Mouse (Mus musculus) limb, embryonic 11.5 days (tissue): ENCODE measurements around the gene Fbxl14. TPM values are rescaled to one million over a fixed set of nuclear protein-coding genes. Genes with fewer than 3 reads are reported as not detected.
"Not testable (repeated sequence)": the region's sequence is repeated elsewhere in the genome, so short reads cannot be mapped to it uniquely, and the experiment has no call there.

Experiments
- ATAC-seq: fragments of 200-750 bp; cut with Nextera tagmentation; 2 replicates; pipeline ENCODE4 v1.8.0; 2017; ENCODE audit warnings: low read depth; ENCODE audit not compliant: insufficient number of reproducible peaks, low FRiP score, low TSS enrichment
- DNase-seq: peaks from one replicate; pipeline ENCODE4 v3.0.0-alpha.2; 2015; ENCODE audit warnings: low spot score
- H3K27ac ChIP-seq: fragments of 300-500 bp; sonication (generic); replicated peaks from 2 replicates; pipeline ENCODE4 v1.5.1; 2014; ENCODE audit warnings: low read depth, mild to moderate bottlenecking, low read length
- H3K27me3 ChIP-seq: fragments of 300-500 bp; sonication (generic); 2 replicates; pipeline ENCODE4 v1.6.1; 2014; ENCODE audit warnings: mild to moderate bottlenecking, low read length, mixed read lengths; ENCODE audit not compliant: control insufficient read depth, insufficient read depth
- H3K36me3 ChIP-seq: fragments of 300-500 bp; sonication (generic); 2 replicates; pipeline ENCODE4 v1.6.1; 2014; ENCODE audit warnings: mild to moderate bottlenecking, low read length, moderate library complexity, mixed read lengths; ENCODE audit not compliant: control insufficient read depth, insufficient read depth
- H3K4me1 ChIP-seq: fragments of 300-500 bp; sonication (generic); 2 replicates; pipeline ENCODE4 v1.6.1; 2014; ENCODE audit warnings: low read length, mixed read lengths; ENCODE audit not compliant: control insufficient read depth, insufficient read depth
- H3K4me2 ChIP-seq: fragments of 300-500 bp; sonication (generic); 2 replicates; pipeline ENCODE4 v1.6.1; 2014; ENCODE audit warnings: low read depth, mild to moderate bottlenecking, moderate library complexity; ENCODE audit not compliant: severe bottlenecking
- H3K4me3 ChIP-seq: fragments of 300-500 bp; sonication (generic); 2 replicates; pipeline ENCODE4 v1.5.1; 2014; ENCODE audit warnings: low read depth, low read length
- H3K9ac ChIP-seq: fragments of 300-500 bp; sonication (generic); 2 replicates; pipeline ENCODE4 v1.6.1; 2014; ENCODE audit warnings: mild to moderate bottlenecking, low read length
- H3K9me3 ChIP-seq: fragments of 300-500 bp; sonication (generic); 2 replicates; pipeline ENCODE4 v1.6.1; 2016; ENCODE audit warnings: low read length; ENCODE audit not compliant: control insufficient read depth
- WGBS: fragments of 180-500 bp; shearing (Covaris S2); extraction: QIAGEN DNeasy Blood & Tissue Kit; methylation state at CpG from one replicate; pipeline ENCODE4 v1.1.7; 2014; 5-methylcytosine and 5-hydroxymethylcytosine counted together
- polyA plus RNA-seq: library from polyadenylated mRNA; unstranded; fragments of >200 nt; fragmentation: Nextera tagmentation; extraction: Ambion mirVana; gene quantifications from 2 replicates; pipeline ENCODE4 v1.2.1, GENCODE M21; 2014

Gene Fbxl14
- polyA plus RNA-seq, result 5.7 and 6.7 TPM in 2 replicates

DNA sequence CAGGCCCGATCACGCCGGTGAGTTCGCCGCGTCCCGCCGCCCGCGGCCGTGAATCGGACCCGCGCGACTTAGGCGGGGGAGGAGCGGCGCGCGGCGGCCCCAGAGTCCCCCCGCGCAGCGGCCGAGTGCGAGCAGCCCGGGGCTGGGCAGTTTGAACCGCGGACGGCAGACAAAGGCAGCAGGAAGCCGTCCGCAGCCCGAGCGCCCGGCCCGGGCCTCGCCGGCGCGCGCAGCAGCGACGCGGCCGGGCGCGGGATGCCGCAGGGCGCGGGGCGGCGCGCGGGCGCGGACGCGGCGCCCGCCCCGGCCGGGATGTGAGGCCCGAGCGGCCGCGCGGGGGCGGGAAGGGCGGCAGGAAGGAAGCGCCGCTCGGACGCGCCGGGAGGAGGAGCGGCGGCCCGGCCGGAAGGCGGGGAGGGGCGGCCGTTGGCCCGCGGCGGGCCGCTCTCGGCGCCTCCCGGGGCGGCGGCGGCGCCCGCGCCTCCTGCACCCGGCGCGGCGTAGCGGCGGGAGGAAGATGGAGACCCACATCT lies at the start of gene Fbxl14:
Fbxl14 (plus strand) TSS at position 326 of the 533 bp plus-strand sequence.
- peak; percentile 68 for ATAC-seq
- no peaks in the 10 kb centered on the region for H3K9me3 ChIP-seq
- H3K4me3 ChIP-seq, result peak within 1 kb of the TSS; percentile 88
- peaks cover 2% of the 10 kb centered on the region for H3K36me3 ChIP-seq
- peak within 1 kb of the TSS; percentile 99 for H3K27ac ChIP-seq
- DNase-seq, result no peak
- peaks cover 26% of the 10 kb centered on the region for H3K4me1 ChIP-seq
- H3K27me3 ChIP-seq, result no peaks in the 10 kb centered on the region
- H3K4me2 ChIP-seq, result peak within 1 kb of the TSS; percentile 96
- 0% methylated on average over 62 of the region's 101 CpGs for WGBS
- H3K9ac ChIP-seq, result peak within 1 kb of the TSS; percentile 98

DNA sequence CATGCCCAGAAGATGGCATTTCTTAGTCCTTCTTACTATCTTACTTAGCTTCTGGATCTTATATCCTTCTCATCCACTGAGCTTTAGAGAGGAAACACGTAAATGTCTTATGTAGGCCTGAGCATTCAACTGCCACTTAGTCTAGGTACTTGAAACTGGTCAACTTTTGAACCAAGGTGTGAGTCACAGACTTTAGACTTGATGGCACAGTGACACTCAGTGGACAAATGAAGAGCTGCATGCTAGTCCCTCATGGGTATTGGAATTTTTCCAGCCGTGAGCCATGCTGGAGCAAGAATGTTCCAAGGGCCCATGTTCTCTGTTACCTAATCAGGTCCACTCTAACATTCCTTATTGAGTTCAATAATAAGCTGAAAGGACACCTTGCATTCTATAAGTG lies 49.0 kb upstream of the Fbxl14 start:
- Histone ChIP-seq H3K36me3 (peaks cover 3% of the 10 kb centered on the region; the same call in 1 of the 2 replicates), H3K27ac (no peak overlapping the region), H3K27me3 (no peaks in the 10 kb centered on the region), H3K4me1 (no peaks in the 10 kb centered on the region), H3K9ac (no peak overlapping the region), H3K4me3 (no peak overlapping the region), H3K4me2 (no peak overlapping the region), H3K9me3 (no peaks in the 10 kb centered on the region)
- WGBS, result 50% methylated on average over 2 of the region's 2 CpGs
- peak; percentile 34 for DNase-seq
- ATAC-seq, result no peak

DNA sequence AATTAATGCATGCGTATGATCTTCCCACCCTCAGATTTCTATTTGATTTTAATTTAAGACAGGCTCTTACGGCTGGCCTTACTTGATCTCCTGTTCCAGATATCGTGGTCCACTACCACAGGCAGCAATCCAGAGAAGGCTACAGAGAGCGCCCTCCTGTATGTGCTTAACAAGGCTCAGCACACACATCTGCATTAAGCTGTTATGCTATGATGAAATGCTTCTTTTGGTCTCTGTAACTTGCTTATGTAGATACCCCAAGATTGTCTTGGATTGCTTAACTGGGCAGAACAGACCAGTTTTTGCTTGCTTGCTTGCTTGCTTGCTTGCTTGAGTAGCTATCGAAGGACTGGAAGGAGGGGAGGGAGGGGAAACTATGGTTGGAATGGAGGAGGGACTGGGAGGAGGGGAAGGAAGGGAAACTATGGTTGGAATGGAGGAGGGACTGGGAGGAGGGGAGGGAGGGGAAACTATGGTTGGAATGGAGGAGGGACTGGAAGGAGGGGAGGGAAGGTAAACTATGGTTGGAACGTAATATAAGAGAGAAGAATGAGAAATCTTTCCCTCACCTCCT lies 47.6 kb upstream of the Fbxl14 start:
- no peak overlapping the region for H3K27ac ChIP-seq
- no peaks in the 10 kb centered on the region for H3K9me3 ChIP-seq
- H3K9ac ChIP-seq, result no peak overlapping the region
- DNase-seq (no peak), ATAC-seq (no peak)
- H3K4me3 ChIP-seq, result no peak overlapping the region
- H3K4me1 ChIP-seq, result no peaks in the 10 kb centered on the region
- WGBS, result 87% methylated on average over 6 of the region's 6 CpGs
- H3K27me3 ChIP-seq, result no peaks in the 10 kb centered on the region
- H3K4me2 ChIP-seq, result no peak overlapping the region
- H3K36me3 ChIP-seq, result peaks cover 3% of the 10 kb centered on the region; the same call in 1 of the 2 replicates

GRCm38 (mm10) chr6:119434394-119434793 lies 45.1 kb upstream of the Fbxl14 start:
- ATAC-seq, result no peak
- no peak overlapping the region for H3K4me2 ChIP-seq
- no peak for DNase-seq
- no peak overlapping the region for H3K27ac ChIP-seq
- H3K9me3 ChIP-seq, result no peaks in the 10 kb centered on the region
- no peak overlapping the region for H3K9ac ChIP-seq
- H3K36me3 ChIP-seq, result peaks cover 3% of the 10 kb centered on the region; the same call in 1 of the 2 replicates
- H3K4me1 ChIP-seq, result no peaks in the 10 kb centered on the region
- no peaks in the 10 kb centered on the region for H3K27me3 ChIP-seq
- no peak overlapping the region for H3K4me3 ChIP-seq
- WGBS, result 86% methylated on average over 4 of the region's 4 CpGs

GRCm38 (mm10) chr6:119437894-119438761 lies 41.3 kb upstream of the Fbxl14 start:
- ATAC-seq (no peak), DNase-seq (no peak)
- Histone ChIP-seq H3K9me3 (no peaks in the 10 kb centered on the region), H3K27ac (no peak overlapping the region), H3K4me2 (no peak overlapping the region), H3K4me1 (no peaks in the 10 kb centered on the region), H3K4me3 (no peak overlapping the region), H3K36me3 (peaks cover 3% of the 10 kb centered on the region; the same call in 1 of the 2 replicates), H3K27me3 (no peaks in the 10 kb centered on the region), H3K9ac (no peak overlapping the region)
- 60% methylated on average over 8 of the region's 8 CpGs for WGBS

GRCm38 (mm10) chr6:119442729-119443128 lies 36.7 kb upstream of the Fbxl14 start:
- WGBS, result 92% methylated on average over 5 of the region's 5 CpGs
- H3K27me3 ChIP-seq, H3K27ac ChIP-seq, H3K4me2 ChIP-seq, H3K9me3 ChIP-seq, ATAC-seq, H3K36me3 ChIP-seq, H3K9ac ChIP-seq, H3K4me3 ChIP-seq, DNase-seq, H3K4me1 ChIP-seq: not testable (repeated sequence)

DNA sequence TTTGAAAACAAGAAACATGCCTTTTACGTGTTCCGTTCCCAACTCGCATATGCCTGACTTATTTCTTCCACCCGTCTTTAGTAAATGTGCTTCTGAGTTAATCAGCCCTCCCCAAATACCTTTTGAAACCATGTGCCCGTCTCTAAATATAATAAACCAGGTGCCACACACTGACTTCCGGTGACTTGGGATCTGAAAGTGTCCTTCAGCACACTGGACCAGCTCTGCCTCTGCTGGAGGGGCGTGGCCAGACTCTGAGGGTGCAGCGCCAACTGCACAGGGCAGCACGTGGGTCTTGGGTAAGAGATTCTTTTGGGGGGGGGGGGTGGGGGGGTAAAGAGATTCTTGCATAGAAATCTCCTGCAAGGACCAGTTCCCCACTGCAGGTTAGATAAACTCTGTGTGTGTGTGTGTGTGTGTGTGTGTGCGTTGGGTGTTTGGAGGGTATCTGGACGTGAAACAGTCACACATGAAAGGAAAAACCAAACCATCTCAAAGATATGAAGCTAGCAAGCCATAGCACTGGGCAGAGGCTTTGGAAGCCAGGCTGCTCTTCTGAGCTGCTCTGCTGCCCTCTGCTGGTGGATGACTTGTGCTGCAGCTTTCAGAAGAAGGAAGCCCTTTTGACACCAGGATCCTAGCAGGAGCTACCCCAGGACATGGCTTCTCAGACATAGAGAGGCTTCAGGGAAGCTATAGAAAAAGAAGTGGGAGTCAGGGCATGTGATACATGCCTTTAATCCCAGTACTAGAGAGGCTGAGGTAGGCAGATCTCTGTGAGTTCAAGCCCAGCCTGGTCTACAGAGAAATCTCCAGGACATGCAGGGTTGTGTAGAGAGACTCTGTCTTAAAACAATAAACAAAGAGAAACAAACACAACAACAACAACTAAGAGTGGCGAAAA lies 35.5 kb upstream of the Fbxl14 start:
- 0 out of 2 replicates have a peak, but pooled peaks have one; percentile 60 for ATAC-seq
- Histone ChIP-seq H3K9ac (no peak overlapping the region), H3K4me3 (no peak overlapping the region), H3K4me1 (peaks cover 7% of the 10 kb centered on the region; the same call in 1 of the 2 replicates), H3K36me3 (no peaks in the 10 kb centered on the region), H3K9me3 (no peaks in the 10 kb centered on the region), H3K27ac (no peak overlapping the region), H3K27me3 (no peaks in the 10 kb centered on the region), H3K4me2 (no peak overlapping the region)
- peak; percentile 89 for DNase-seq
- 59% methylated on average over 12 of the region's 12 CpGs for WGBS
